Mouse (Mus musculus): ENCODE results near the gene Atp13a3.
"Not testable (repeated sequence)": the region's sequence is repeated elsewhere in the genome, so short reads cannot be mapped to it uniquely, and the experiment has no call there.

Atp13a3 gene

DNA sequence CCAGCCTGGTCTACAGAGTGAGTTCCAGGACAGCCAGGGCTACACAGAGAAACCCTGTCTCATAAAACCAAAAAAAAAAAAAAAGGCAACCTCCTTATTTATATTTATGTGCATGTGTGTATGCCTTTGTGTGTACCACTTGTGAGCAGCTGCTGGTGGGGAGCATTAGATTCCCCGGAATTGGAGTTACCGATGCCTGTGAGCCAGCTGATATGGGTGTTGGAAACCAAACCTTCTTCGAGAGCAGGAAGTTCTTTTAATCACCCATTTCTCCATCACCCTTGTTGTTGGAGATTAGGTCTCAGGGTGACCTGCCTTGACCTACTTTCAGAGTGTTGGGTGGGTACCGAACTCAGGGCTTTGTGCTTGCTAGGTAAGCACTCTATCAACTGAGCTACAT lies 5.1 kb upstream of the Atp13a3 start:
- no peak for DNase-seq

DNA sequence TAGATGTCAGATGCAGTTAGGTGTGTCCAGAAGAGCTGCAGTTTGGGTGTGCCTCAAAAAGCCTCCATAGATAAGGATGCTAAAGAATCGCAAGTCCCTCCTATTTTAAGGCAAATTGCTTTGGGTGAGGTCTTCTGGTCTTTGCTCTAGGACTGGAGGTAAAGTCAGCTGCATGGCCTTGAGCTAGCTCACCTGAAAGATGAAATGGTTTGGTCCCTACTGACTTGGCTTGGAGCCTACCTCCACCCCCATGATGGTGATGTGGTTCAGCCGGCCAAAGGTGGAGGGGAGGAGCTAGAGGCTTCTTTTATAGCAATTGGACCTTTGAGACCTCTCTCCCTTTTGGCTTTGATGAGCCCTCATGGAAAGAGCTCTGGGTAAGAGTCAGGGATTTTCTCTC lies 1.7 kb upstream of the Atp13a3 start:
- DNase-seq: no peak

DNA sequence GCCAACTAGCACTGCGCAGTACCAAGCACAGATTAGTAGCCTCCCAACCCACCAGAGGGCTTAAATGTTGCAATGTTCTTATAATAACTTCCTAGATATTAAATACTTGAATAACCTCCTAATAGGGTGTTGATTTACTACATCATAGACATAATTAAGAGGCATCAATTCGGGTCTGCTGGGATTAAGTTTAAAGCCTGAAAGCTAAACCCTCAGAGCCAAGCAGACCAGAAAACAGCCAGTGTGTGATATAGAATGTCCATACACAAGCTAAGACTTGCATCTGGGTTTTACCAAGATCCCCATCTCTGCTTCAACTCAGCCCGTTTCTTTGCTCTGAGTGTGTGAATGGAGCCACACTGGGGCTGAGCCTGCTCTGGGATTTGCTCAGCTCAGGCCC lies 2.2 kb downstream of the Atp13a3 start:
- DNase-seq: no peak

DNA sequence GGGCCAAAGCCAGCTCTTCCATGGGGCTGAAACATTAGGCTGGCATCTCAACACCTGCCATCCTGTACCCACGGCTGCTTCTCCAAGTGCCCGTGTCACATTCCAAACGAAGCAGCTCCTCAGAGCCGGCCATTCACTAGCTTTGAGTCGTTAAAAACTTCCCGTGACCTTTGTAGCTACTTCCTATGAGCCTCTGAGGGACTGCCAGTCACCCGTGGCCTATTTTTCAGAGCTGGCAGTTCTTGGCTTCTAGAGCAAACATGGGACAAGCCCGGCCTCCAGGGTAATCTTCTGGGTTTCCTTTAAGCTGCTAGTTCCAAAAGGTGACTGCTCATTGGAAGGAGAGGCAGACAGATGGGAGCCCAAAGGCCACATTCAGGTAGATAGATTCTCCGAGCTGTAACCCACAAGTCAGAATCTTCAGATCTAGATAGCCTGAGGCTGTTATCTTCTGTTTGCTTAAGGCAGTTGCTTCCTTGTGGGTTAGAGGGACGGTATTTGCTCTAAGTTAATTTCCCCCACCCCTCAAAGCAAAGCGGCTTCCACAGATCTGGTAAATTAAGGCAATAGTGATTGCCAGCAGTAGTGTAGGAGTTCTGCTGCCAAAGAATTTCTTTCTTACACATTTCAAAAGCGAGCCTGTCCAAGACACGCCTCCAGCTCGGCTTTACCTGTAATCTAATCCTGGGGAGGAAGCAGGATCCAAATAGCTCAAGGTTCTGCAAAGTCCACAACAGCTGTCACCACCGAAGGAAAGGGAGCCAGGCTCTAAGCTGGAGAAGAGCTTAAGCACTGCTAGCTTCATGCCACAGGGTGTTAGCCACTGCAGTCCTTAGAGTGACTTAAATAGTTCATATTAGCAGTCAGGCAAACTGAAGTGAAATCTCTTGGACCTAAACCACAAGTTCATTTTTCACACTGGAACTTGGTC lies 8.4 kb downstream of the Atp13a3 start:
- DNase-seq: no peak

DNA sequence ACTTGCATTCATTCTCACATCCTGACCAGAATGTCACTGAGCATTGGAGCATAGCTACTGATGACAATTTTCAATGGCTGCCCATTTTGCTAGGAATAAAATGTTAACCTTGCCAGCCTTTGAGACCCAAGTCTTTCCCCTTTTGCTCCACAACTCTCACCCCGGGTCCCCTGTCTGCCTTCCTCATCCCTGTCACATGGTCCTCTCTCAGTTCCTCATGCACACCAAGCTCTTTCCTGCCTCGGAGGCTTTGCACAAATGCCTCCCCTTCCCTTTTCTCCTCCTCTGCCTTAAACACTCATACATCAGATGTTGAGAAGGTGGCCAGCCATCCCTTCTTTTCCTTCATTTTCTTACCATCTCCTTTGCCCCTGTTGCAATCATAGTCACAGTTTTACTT lies 10.6 kb downstream of the Atp13a3 start:
- no peak for DNase-seq

DNA sequence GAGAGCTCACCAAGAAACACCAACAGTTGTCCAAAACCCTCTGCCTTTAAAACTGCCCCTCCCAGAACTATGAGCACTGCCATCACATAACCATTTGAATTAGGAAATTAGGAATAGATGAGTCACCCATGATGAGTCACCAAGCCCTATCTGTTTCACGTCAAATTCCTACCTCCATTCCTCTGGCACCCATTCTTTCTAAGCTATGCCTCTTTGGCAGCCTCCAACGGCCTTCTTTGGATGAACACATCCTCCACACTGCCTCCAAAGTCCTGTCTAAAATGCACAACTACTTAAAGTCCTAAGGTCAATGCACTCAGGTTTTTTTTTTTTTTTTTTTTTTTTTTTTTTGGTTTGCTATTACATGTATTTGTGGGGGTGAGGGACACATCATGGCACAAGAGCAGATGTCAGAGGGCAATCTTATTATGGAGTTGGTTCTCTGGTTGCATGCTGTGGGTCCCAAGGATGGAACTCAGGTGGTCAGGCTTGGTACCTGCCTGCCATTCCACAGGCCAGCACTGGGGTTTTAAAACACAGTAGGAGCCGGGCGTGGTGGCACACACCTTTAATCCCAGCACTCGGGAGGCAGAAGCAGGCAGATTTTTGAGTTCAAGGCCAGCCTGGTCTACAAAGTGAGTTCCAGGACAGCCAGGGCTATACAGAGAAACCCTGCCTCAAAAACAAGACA lies 15.0 kb downstream of the Atp13a3 start:
- DNase-seq: no peak

DNA sequence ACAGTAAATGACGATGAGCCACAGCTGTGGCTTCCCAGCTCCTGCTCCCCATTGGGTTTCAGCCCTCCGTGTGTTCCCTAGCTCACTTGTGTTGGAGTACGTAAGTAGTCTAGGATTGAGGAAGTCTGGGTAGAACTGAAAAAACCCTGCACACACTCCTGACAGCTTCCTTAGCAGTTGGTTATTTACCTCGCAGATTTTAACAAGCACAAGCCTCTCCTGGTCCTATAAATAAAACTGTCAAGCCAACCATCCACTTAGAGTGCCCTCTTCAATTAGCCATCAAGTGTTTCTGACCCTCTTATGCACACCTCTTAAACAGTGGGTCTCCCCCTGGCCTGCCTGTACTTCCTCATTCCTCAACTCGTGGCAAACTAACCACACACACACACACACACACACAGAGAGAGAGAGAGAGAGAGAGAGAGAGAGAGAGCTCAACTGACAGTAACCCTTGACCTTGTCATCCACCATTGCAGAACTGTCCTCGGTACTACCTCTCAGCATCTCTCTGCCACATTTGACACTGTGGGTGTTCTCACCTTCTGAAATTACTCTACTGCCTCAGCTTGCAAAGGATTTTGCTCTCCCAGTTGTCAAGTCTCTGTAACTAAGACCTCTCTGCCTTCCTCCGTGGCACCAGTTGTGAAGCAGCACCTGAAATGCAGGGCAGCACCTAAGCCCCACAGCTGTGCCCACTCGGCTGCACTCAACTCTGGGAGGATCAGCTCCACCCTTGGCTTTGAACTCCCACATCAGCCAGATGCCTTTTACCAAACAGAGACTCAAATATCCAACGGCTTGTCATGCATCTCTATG lies 15.7 kb downstream of the Atp13a3 start:
- peak; percentile 7 for DNase-seq

DNA sequence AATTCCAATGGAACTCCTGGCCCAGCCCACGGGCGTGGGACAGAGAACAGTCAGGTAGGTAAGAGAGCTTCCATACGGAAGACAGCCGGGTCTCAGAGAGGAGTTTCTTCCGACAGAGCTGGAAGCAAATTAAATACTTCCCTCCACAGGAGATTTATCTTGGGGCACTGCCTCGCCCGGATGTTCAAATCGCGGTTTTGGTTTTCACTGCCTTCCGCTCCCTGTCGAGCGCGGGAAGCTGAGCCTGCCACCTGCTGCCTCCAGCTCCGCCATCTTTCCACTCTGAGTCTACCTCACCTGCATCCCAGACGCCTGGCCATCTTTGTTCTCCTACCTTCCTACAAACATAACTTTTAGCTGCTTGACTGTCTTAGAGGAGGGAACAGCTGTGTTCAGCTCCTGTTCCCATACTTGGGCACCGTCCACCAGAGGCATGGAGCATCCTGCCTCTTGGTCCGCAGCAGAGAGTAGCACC lies 16.5 kb downstream of the Atp13a3 start:
- peak; percentile 43 for DNase-seq

DNA sequence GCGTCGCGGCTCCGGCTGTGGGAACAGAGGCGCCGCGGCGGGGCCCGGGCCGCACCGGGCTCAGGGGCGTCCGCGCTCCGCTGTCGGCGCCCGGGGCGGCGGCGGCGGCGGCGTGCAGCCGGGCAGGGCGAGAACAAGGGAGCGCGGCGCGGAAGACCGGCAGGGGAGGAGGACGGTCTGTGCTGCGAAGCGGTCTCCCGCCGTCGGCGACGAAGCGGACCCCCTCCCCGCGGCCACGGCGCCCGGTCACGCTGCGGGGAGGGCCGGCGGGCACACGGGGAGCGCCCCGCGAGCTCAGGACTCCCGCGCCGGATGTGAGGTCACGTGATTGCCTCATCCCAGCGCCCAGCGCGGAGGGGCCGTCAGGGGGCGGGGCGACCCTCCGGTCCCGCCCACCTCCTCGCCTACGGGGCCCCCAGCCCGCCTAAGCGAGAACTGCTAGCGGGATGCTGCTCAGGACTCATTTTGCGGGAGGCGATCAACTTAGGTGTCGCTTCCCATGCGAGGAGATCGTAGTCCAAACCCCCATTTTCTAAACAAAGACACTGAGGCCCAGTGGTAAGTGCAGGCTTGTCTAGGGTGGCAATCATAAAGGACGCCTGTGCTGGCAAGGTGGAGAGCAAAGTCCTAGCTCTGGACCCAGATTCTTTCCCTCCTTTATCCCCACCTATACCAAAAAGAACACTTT lies 17.1 kb downstream of the Atp13a3 start:
- peak; percentile 92 for DNase-seq

DNA sequence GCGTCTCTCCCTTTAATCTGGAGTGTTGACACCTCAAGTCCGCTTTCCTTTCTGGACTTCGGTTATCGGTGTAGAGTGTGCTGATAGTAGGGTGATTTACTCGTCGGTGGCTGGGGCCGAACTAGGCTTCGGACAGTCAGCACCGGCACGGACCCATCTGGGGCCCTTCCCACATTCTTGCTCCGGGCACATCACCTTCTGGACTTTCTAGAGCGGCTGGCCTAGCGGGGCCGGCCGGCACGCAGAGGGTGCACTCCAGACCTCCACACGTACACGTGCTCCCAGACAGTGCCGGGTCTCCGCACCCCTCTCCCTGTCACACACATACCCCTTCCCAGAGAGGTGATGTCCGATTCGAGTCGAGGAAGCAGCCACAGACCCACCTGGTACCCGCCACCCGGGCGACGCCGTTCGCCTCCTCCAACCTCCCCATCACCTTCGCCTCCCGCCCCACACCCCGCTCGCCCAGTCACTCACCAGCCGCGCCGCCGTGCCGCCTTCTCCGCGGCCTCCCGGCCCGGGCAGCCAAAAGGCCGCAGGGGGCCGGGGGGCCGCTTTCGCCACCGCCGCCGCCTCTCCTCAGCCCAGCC lies 17.8 kb downstream of the Atp13a3 start:
- peak; percentile 47 for DNase-seq

DNA sequence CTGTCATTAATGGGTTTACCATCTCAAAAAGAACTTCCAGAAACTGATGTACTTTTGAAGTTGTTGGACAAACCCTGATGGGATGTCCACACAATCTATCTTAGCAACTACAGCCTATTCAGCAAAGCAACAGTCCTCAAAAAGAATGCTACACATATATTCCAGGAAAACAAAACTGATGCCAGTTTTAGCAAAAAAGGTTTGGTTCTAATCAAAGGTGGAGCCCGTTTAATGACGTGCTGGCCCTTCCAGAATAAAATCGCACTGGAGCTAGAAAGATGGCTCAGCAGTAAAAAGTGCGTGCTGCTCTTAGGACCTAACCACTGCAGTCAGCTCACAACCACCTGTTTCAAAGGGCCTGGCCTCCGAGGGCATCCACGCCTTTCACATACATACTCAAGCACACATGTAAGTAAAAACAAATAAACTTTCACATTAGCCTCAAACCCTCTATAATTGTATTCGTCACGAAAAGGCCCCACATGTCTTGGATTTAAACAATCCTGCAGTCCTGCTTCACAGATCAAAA lies 18.8 kb downstream of the Atp13a3 start:
- DNase-seq: no peak

DNA sequence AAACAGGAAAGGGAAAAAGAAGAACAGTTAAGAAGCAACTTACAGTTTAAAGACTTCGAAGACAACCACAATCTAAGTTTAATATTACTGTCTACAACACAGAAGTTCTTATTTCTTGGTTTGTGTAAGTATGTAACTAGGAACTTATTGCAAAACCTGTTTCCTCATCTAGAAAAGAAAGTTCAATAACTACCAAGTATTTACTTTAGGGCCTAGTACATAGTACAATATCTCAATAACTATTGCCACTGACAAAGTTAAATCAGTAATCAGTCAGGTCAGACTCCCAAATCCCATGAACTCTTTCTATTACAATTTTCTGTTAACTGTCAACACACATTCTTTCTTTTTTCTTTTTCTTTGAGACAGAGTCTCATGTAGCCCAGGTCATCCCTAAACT lies 20.2 kb downstream of the Atp13a3 start:
- DNase-seq: no peak

DNA sequence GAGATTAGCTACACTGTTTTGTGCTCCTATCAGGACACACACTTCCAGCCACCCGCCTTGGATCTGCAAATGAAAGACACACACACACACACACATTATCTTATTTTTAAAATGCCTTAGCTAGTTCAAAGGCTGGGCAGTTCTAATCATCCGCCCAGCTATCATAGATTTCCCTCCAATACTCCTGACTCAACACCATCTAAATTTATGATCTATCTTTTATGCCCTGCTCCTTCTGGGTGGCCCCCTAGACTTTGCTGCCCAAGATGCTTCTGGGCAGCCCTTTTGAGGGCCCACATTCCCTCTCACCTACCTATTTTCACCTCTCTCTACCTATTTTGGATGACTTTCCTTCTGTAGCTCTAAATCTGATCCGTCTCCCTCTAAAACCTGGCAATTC lies 29.5 kb downstream of the Atp13a3 start:
- no peak for DNase-seq

DNA sequence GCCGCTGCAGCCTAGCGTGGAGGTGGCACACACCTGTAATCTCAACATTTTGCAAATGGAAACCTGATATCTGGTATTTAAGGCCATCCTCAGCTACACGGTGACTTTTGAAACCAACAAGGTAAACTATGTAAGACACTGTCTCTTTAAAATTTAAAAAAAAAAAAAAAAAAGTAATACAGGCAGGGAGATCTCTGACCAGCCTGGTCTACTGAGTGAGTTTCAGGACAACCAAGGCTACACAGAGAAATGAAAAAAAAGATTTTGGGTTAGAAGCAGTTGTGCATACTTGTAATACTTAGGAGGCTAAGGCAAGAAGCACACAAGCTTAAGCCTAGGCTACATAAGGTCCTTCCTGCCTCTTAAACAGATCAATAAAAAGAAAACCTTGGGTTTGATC lies 30.8 kb downstream of the Atp13a3 start:
- no peak for DNase-seq

DNA sequence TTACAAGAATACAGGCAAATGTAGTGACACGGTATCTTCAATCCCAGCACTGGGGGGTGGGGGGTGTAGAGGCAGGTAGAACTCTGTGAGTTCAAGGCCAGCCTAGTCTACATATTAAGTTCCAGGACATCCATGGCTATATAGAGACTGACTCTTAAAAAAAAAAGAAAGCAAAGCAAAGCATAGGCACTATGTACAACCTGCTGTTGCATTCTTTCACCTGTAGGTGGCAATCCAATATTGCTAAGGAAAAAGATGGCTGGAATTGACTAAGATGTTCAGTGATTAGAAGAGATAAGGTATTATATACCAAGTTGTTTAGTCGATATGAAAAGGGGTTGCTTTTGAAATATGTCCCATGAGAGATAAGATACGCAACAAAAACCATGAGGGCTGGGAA lies 31.5 kb downstream of the Atp13a3 start:
- DNase-seq: peak; percentile 37

DNA sequence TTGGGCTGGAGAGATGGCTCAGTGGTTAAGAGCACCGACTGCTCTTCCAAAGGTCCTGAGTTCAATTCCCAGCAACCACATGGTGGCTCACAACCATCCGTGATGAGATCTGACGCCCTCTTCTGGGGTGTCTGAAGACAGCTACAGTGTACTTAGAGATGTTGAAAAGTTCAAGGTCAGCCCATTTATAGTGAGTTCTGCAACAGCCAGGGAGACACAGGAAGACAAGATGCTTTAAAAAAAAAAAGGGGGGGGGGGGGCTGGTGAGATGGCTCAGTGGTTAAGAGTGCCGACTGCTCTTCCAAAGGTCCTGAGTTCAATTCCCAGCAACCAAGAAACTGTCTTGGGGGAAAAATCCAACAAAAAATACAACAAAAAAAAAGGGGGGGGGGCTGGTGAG lies 32.5 kb downstream of the Atp13a3 start:
- DNase-seq: not testable (repeated sequence)

DNA sequence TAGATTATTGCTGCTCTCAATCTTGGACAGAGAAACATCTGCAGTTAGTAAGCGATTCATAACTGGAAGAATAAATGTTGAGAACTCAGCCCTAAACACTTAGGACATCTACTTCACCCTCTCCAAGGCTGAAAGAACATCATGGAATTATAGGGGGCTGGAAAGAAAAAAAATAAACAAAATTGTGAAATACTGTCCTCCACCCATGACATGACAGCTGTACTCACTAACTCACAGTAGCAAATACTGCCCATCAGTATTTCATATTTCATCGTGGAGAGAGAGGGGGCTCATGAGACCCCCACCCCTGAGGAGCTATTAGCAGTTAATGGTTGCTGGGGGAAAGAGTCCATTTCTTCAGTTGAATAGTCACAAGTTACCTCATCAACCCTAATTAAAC lies 38.4 kb downstream of the Atp13a3 start:
- no peak for DNase-seq

DNA sequence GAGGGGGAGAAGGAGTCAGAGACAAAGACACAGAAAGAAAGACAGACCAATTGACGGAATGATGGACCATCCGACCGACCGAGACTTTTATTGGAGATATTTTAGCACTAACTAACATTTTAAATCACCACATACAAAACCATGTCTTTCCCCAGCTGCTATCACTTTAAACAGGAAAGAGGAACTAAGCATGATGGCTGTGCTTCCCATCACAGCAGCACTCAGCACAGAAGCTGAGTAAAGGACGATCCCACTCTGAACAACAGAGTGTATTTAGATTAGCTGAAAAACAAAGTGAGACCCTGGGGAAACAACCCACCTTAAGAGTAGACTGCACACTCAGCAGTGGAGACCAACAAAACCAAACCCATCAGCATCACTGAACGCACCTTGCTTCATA lies 41.2 kb downstream of the Atp13a3 start:
- DNase-seq: no peak

DNA sequence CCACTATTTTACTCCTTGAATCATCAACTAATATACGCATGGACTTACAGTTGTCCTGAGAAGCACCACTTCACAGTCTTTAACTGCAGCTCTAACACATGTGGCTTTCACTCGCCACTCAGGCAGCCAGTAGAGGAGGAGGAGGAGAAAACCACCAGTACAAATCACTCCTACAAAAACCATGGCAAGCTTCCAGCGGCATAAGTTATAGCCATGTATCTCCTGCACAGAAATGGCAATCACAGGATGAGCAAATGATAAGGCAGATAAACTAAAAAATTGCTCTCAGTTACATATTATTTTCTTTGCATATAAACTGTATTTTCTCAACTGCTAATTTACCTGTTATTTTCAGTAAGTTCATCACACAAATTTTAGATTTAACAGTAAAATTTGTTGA lies 43.2 kb downstream of the Atp13a3 start:
- no peak for DNase-seq

DNA sequence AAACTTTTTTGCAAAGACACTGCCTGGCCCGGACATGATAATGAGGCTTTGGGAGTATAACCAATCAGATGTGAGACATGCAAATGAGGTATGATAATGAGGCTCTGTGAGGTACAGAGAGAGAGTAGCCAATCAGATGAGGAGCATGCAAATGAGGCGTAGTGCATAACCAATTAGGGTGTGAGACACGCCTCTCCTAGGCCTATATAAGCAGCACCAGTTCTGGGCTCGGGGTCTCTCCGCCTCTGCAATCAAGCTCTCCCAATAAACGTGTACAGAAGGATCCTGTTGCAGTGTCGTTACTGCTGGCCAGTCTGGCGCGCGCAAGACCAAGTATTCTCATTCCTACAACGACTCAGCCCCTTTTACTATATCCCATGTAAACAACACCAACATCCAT lies 52.3 kb downstream of the Atp13a3 start:
- not testable (repeated sequence) for DNase-seq

DNA sequence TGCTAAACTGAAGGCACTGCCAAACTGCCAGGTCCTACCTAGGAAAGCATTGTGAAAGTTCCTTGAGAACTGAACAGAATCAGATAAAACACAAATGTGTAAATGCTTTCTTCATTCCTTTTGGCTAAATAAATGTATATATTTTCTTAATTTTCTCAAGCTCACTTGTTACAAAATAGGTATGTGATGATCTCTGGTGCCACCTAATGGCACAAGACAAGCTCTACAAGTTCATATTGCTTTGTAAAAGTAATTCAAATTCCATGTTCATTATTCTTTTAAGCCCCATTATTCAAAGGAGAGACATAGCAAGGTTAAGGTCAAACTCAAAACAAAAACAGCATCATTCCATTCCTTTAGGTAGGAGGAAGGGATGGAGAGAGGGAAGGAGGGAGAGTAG lies 91.5 kb downstream of the Atp13a3 start:
- DNase-seq: no peak

DNA sequence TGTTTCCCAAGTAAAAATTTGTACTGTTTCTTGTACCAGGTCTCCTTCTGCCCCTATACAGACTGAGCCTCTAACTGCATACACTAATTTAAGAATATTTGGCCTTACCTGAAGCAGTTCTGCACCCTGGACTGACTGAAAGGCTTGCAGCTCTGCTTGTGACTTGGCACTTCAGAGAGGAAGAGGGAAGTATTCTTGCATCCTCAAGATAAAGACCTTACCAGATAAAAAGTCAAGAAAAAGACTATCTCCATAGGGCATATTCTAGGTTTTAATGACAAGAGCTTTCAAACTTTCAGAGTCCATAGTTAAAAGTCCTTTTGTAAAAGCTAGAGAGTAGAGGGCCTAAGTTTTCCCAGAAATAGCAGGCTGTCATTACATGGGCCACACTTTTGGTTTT lies 95.1 kb downstream of the Atp13a3 start, which contains the start of gene Gp5:
Gene Gp5 (minus strand): TSS at position 133 of the 400 bp plus-strand sequence.
- no peak for DNase-seq
